In genomic region chr15:85026197-85026596, GRCm38 (mm10) we compare ENCODE assay signal across 27 mouse cellular contexts. TPM values are rescaled to one million over a fixed set of nuclear protein-coding genes. Genes with fewer than 3 reads are reported as not detected.
"Had no signal": no experiment of that assay in that cellular context is flagged by ENCODE, and none has a peak within 500 bp of the region (broad histone marks: within the 10 kb centered on the region; RNA-seq: fewer than 3 reads in every experiment).

No protein-coding gene starts in this region.

- H3K9ac ChIP-seq: heart, embryonic 13.5 days; heart, embryonic 15.5 days; hindbrain, embryonic 12.5 days; hindbrain, embryonic 14.5 days; intestine, embryonic 15.5 days; limb, embryonic 12.5 days had no signal

- H3K9me3 ChIP-seq: heart, embryonic 13.5 days; heart, embryonic 15.5 days; hindbrain, embryonic 10.5 days; hindbrain, embryonic 12.5 days; intestine, embryonic 15.5 days; limb, embryonic 10.5 days; limb, embryonic 12.5 days had no signal

- DNase-seq: gastrocnemius, adult 2 months; gastrocnemius, postnatal 10 days; gastrocnemius, postnatal 25 days; heart, adult 2 months; heart, postnatal 14 days; heart, postnatal 4 days; kidney, adult 18-20 months; kidney, adult 8-10 months; kidney, postnatal 10 days; kidney, postnatal 25 days; kidney, postnatal 4 days; liver had no signal

- H3K4me2 ChIP-seq: heart, embryonic 11.5 days; heart, embryonic 13.5 days; heart, embryonic 15.5 days; hindbrain, embryonic 12.5 days; hindbrain, embryonic 14.5 days; intestine, embryonic 15.5 days; limb, embryonic 12.5 days had no signal

- H3K27me3 ChIP-seq: heart, embryonic 13.5 days; hindbrain, embryonic 12.5 days; intestine, embryonic 15.5 days had no signal

- H3K4me3 ChIP-seq: gastrocnemius, adult 2 months; heart, adult 2 months; heart, embryonic 13.5 days; heart, embryonic 15.5 days; hindbrain, embryonic 10.5 days; hindbrain, embryonic 12.5 days; intestine, embryonic 15.5 days; layer of hippocampus, adult 2 months; left cerebral cortex, adult 2 months; limb, embryonic 10.5 days; limb, embryonic 12.5 days had no signal

- H3K27ac ChIP-seq: gastrocnemius, adult 2 months; heart, adult 2 months; heart, embryonic 13.5 days; heart, embryonic 15.5 days; hindbrain, embryonic 10.5 days; hindbrain, embryonic 12.5 days; hindbrain, embryonic 14.5 days; intestine, embryonic 15.5 days; layer of hippocampus, adult 2 months; left cerebral cortex, adult 2 months; limb, embryonic 10.5 days; limb, embryonic 12.5 days had no signal

- H3K36me3 ChIP-seq: heart, embryonic 13.5 days; heart, embryonic 15.5 days; hindbrain, embryonic 10.5 days; hindbrain, embryonic 12.5 days; intestine, embryonic 15.5 days; limb, embryonic 10.5 days; limb, embryonic 12.5 days had no signal

- H3K4me1 ChIP-seq: heart, embryonic 13.5 days; heart, embryonic 15.5 days; hindbrain, embryonic 10.5 days; hindbrain, embryonic 12.5 days; intestine, embryonic 15.5 days; limb, embryonic 10.5 days; limb, embryonic 12.5 days had no signal

- ATAC-seq: hindbrain, embryonic 16.5 days; inflammation-experienced regulatory T-cells, adult 6 months; intestine, embryonic 15.5 days; intestine, postnatal 0 days had no signal

RNA-seq across cellular contexts. Expression of gene Upk3a, which starts 9.3 kb away (rescaled TPM):
- polyA plus RNA-seq: heart, embryonic 11.5 days; heart, postnatal 0 days; inflammation-experienced regulatory T-cells, adult 6 months; limb, embryonic 10.5 days; limb, embryonic 12.5 days had no signal
